Mouse (Mus musculus) embryonic facial prominence, embryonic 15.5 days (tissue): ENCODE measurements around the gene Rpl27. TPM values are rescaled to one million over a fixed set of nuclear protein-coding genes. Genes with fewer than 3 reads are reported as not detected.

ENCODE experiments used
- ATAC-seq: fragments of 200-750 bp; cut with Nextera tagmentation; 2 replicates; pipeline ENCODE4 v1.8.0; 2017; ENCODE audit warnings: low read depth, moderate TSS enrichment; ENCODE audit not compliant: insufficient number of reproducible peaks, low FRiP score, low TSS enrichment
- H3K27ac ChIP-seq: fragments of 300-500 bp; sonication (generic); replicated peaks from 2 replicates; pipeline ENCODE4 v1.5.1; 2015; ENCODE audit warnings: mild to moderate bottlenecking, inconsistent platforms
- H3K27me3 ChIP-seq: fragments of 300-500 bp; sonication (generic); 2 replicates; pipeline ENCODE4 v1.6.1; 2015; ENCODE audit warnings: inconsistent platforms
- H3K36me3 ChIP-seq: fragments of 300-500 bp; sonication (generic); 2 replicates; pipeline ENCODE4 v1.6.1; 2015; ENCODE audit warnings: mild to moderate bottlenecking, inconsistent platforms
- H3K4me1 ChIP-seq: fragments of 300-500 bp; sonication (generic); 2 replicates; pipeline ENCODE4 v1.6.1; 2015; ENCODE audit warnings: inconsistent platforms
- H3K4me2 ChIP-seq: fragments of 300-500 bp; sonication (generic); replicated peaks from 2 replicates; pipeline ENCODE4 v1.6.1; 2015; ENCODE audit warnings: mild to moderate bottlenecking, inconsistent platforms
- H3K4me3 ChIP-seq: fragments of 300-500 bp; sonication (generic); replicated peaks from 2 replicates; pipeline ENCODE4 v1.5.1; 2015; ENCODE audit warnings: mild to moderate bottlenecking, inconsistent platforms
- H3K9ac ChIP-seq: fragments of 300-500 bp; sonication (generic); 2 replicates; pipeline ENCODE4 v1.6.1; 2015; ENCODE audit warnings: inconsistent platforms
- H3K9me3 ChIP-seq: fragments of 300-500 bp; sonication (generic); replicated peaks from 2 replicates; pipeline ENCODE4 v1.6.1; 2016; ENCODE audit warnings: inconsistent platforms
- WGBS: fragments of 180-500 bp; shearing (Covaris S2); methylation state at CpG from one replicate; pipeline ENCODE4 v1.1.7; 2015; 5-methylcytosine and 5-hydroxymethylcytosine counted together
- microRNA-seq: library from miRNA; unstranded; fragments of <30 nt; microRNA quantifications from one replicate; pipeline ENCODE4, GENCODE M21; 2016; ENCODE audit warnings: borderline number of aligned reads
- polyA plus RNA-seq: library from polyadenylated mRNA; unstranded; fragments of >200 nt; fragmentation: Nextera tagmentation; extraction: Ambion mirVana; gene quantifications from 2 replicates; pipeline ENCODE4 v1.2.1, GENCODE M21; 2015

Rpl27 gene
- polyA plus RNA-seq, 1 experiment from 2014 or later: 328 TPM

- Histone ChIP-seq H3K9me3 (no peaks in the 10 kb centered on the region), H3K27me3 (no peaks in the 10 kb centered on the region), H3K9ac (no peak overlapping the region), H3K4me2 (no peak overlapping the region), H3K36me3 (peaks cover 20% of the 10 kb centered on the region), H3K4me3 (no peak overlapping the region), H3K4me1 (no peaks in the 10 kb centered on the region), H3K27ac (no peak overlapping the region)
- WGBS: 80% methylated on average over 7 of the region's 7 CpGs
- ATAC-seq: no peak
Measured at GRCm38 (mm10) chr11:101484814-101485213, 42.7 kb downstream of the Rpl27 start.

- WGBS: 48% methylated on average over 6 of the region's 6 CpGs
- Histone ChIP-seq H3K4me3 (no peak overlapping the region), H3K27me3 (no peaks in the 10 kb centered on the region), H3K4me2 (no peak overlapping the region), H3K27ac (no peak overlapping the region), H3K36me3 (peaks cover 24% of the 10 kb centered on the region), H3K9ac (no peak overlapping the region), H3K9me3 (no peaks in the 10 kb centered on the region), H3K4me1 (no peaks in the 10 kb centered on the region)
- ATAC-seq: no peak
Measured at GRCm38 (mm10) chr11:101485509-101486028, 43.5 kb downstream of the Rpl27 start.

- no peak for ATAC-seq
- WGBS: 74% methylated on average over 6 of the region's 6 CpGs
- no peaks in the 10 kb centered on the region for H3K9me3 ChIP-seq
- H3K4me1 ChIP-seq: no peaks in the 10 kb centered on the region
- no peak overlapping the region for H3K4me2 ChIP-seq
- H3K4me3 ChIP-seq: no peak overlapping the region
- H3K36me3 ChIP-seq: peaks cover 24% of the 10 kb centered on the region
- no peak overlapping the region for H3K27ac ChIP-seq
- H3K9ac ChIP-seq: no peak overlapping the region
- no peaks in the 10 kb centered on the region for H3K27me3 ChIP-seq
Measured at GRCm38 (mm10) chr11:101486126-101486525, 44.0 kb downstream of the Rpl27 start.

Small RNA genes lying within 50 kb of the gene (microRNA-seq; reads per million reads assigned to microRNA genes)
- not detected for gene Mir6929

Other genes with a start within 250 kb of the Rpl27 start
- gene Ezh1, start 215.8 kb upstream of the Rpl27 start, polyA plus RNA-seq: 16.5 and 18.7 TPM in 2 replicates
- gene Ramp2, start 196.3 kb upstream of the Rpl27 start, polyA plus RNA-seq: 138 and 139 TPM in 2 replicates
- 122 and 133 TPM in 2 replicates for gene Vps25, start 188.6 kb upstream of the Rpl27 start, polyA plus RNA-seq
- gene Wnk4, start 181.7 kb upstream of the Rpl27 start, polyA plus RNA-seq: 12.5 and 14.3 TPM in 2 replicates
- 1.1 and 1.9 TPM in 2 replicates for gene Cntd1, start 163.3 kb upstream of the Rpl27 start, polyA plus RNA-seq
- 160 and 165 TPM in 2 replicates for gene Coa3, start 163.2 kb upstream of the Rpl27 start, polyA plus RNA-seq
- gene Becn1, start 140.0 kb upstream of the Rpl27 start, polyA plus RNA-seq: 141 and 143 TPM in 2 replicates
- 124 and 126 TPM in 2 replicates for gene Psme3, start 126.1 kb upstream of the Rpl27 start, polyA plus RNA-seq
- 1.1 and 1.6 TPM in 2 replicates for gene Aoc2, start 117.2 kb upstream of the Rpl27 start, polyA plus RNA-seq
- gene Aoc3, start 111.7 kb upstream of the Rpl27 start, polyA plus RNA-seq: 0.77 and 0.94 TPM in 2 replicates
- gene G6pc, start 74.7 kb upstream of the Rpl27 start, polyA plus RNA-seq: not detected in 2 replicates
- 63.4 and 65.6 TPM in 2 replicates for gene Aarsd1, start 24.7 kb upstream of the Rpl27 start, polyA plus RNA-seq
- 9.7 and 11.4 TPM in 2 replicates for gene Gm27029, start 17.5 kb upstream of the Rpl27 start, polyA plus RNA-seq
- 21.6 and 23.4 TPM in 2 replicates for gene Rundc1, start 17.2 kb upstream of the Rpl27 start, polyA plus RNA-seq
- 19.8 and 22.1 TPM in 2 replicates for gene Ptges3l, start 17.0 kb upstream of the Rpl27 start, polyA plus RNA-seq
- 17.8 and 21.6 TPM in 2 replicates for gene Ifi35, start 6.1 kb downstream of the Rpl27 start, polyA plus RNA-seq
- 12.1 and 13.5 TPM in 2 replicates for gene Rnd2, start 22.7 kb downstream of the Rpl27 start, polyA plus RNA-seq
- gene Vat1, start 23.9 kb downstream of the Rpl27 start, polyA plus RNA-seq: 59.3 and 61.8 TPM in 2 replicates
- gene Brca1, start 109.7 kb downstream of the Rpl27 start, polyA plus RNA-seq: 8.1 and 8.8 TPM in 2 replicates
- 72.9 and 73.6 TPM in 2 replicates for gene Nbr1, start 109.9 kb downstream of the Rpl27 start, polyA plus RNA-seq
- gene Tmem106a, start 139.9 kb downstream of the Rpl27 start, polyA plus RNA-seq: 7.5 and 9.6 TPM in 2 replicates
- gene Gm11634, start 157.0 kb downstream of the Rpl27 start, polyA plus RNA-seq: not detected in 2 replicates
- gene Rdm1, start 184.9 kb downstream of the Rpl27 start, polyA plus RNA-seq: 51.1 and 54.6 TPM in 2 replicates
- gene Arl4d, start 223.2 kb downstream of the Rpl27 start, polyA plus RNA-seq: 6.0 and 6.9 TPM in 2 replicates